Mouse (Mus musculus) small intestine, adult 2 months (tissue): Measurements from ENCODE around the gene Il1r1.

Experiments used
- CTCF ChIP-seq: fragments of 200-500 bp; IDR thresholded peaks from 2 replicates; pipeline ENCODE4 v1.5.1; 2012; ENCODE audit warnings: low read depth, mild to moderate bottlenecking, control low read depth, inconsistent platforms, low read length, moderate library complexity, mixed read lengths; ENCODE audit not compliant: insufficient replicate concordance, insufficient read length; ENCODE audit errors: extremely low read depth
- POLR2A ChIP-seq: fragments of 200-500 bp; IDR thresholded peaks from 2 replicates; pipeline ENCODE4 v1.6.1; 2012; ENCODE audit warnings: low read depth, mild to moderate bottlenecking, control low read depth, inconsistent platforms, low read length, moderate library complexity

GRCm38 (mm10) chr1:40294824-40295223, 69.9 kb downstream of the Il1r1 start:
- no peak for TF ChIP-seq CTCF
- TF ChIP-seq POLR2A, result no peak
